In the genomic region with DNA sequence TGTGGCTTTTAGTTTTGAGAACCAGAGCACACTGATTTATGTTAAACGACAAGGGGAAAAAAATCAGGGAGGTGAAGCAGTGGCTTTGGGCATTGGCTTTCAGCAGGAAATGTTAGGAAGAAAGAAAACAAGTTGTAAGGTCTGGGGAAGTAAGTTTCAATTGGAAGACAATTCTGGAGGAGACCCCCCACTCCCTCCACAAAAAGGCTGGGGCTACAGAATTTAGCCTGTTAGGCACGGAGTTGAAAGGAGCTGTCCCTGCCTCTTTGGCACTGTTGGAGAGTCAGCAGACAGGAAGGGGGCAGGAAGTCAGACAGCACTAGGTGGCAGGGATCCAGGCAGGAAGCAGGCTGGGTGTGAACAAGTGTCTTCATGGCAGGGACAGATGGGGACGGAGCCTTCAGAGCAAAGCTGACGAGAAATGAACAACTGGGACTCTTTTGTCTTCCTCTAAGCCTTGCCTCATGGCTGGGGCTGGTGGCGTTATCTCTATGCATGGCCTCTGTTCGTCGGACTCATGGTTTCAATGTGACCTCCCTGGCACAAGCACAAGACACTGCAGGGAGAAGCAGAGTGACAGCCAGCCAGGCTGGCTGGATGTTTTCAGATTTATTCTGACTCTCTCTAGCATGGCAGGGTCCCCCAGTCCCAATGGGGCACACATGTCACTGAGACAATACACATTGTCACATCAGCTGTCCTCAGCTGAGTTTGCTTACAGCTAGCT, we compare ENCODE assay signal across 8 mouse cellular contexts.
DNase-seq lines count a peak whose midpoint lies in the region; ATAC-seq and TF ChIP-seq lines count a peak whose summit lies in the region.

No protein-coding gene starts in this region.

- WGBS in hindbrain, embryonic 10.5 days = 16% methylated on average over 7 of the region's 7 CpGs
- 11% methylated on average over 7 of the region's 7 CpGs for WGBS in lung, embryonic 14.5 days
- 9% methylated on average over 7 of the region's 7 CpGs for WGBS in neural tube, embryonic 15.5 days

- no peaks in the 10 kb centered on the region for H3K9me3 ChIP-seq in hindbrain, embryonic 10.5 days
- H3K9me3 ChIP-seq in lung, embryonic 14.5 days (ENCODE audit: low read depth, low read length) = no peaks in the 10 kb centered on the region
- H3K9me3 ChIP-seq in neural tube, embryonic 15.5 days (replicated peaks) = no peaks in the 10 kb centered on the region

- no peaks in the 10 kb centered on the region for H3K36me3 ChIP-seq in hindbrain, embryonic 10.5 days
- H3K36me3 ChIP-seq in lung, embryonic 14.5 days (ENCODE audit: insufficient read depth) = no peaks in the 10 kb centered on the region
- no peaks in the 10 kb centered on the region for H3K36me3 ChIP-seq in neural tube, embryonic 15.5 days

- peak overlapping the region; percentile 43 for H3K4me2 ChIP-seq in lung, embryonic 14.5 days
- H3K4me2 ChIP-seq in neural tube, embryonic 15.5 days = peak overlapping the region; percentile 17

- peak overlapping the region; percentile 82 for H3K27ac ChIP-seq in hindbrain, embryonic 10.5 days
- peak overlapping the region; percentile 25; the same call in 1 of the 2 replicates for H3K27ac ChIP-seq in lung, embryonic 14.5 days (ENCODE audit: low read depth)
- H3K27ac ChIP-seq in neural tube, embryonic 15.5 days (replicated peaks) = no peak overlapping the region; the same call in 1 of the 2 replicates

- ATAC-seq in lung, embryonic 14.5 days (ENCODE audit: insufficient read depth) = peak; percentile 91
- ATAC-seq in neural tube, embryonic 15.5 days (ENCODE audit: low FRiP score) = 0 out of 2 replicates have a peak, but pooled peaks have one; percentile 41

- DNase-seq in adrenal gland, adult (ENCODE audit: inconsistent age in 2 of 2, low spot score in 1 of 2) = peak; percentile 79 to 89
- DNase-seq in cerebellum, postnatal 10 days = peak; percentile 95 to 96
- DNase-seq in frontal cortex, postnatal 36 days (ENCODE audit: low spot score in 2 of 2) = peak; percentile 75 to 80
- DNase-seq in hindbrain, embryonic 10.5 days (ENCODE audit: low spot score) = peak; percentile 40
- DNase-seq in layer of hippocampus, adult 9-10 months (ENCODE audit: low spot score) = peak; percentile 75
- peak; percentile 91 for DNase-seq in lung, embryonic 14.5 days
- DNase-seq in urinary bladder, postnatal 36 days (ENCODE audit: low spot score in 2 of 2) = peak; percentile 17 to 71

- peak; percentile 14; the same call in 1 of the 2 replicates for TF ChIP-seq CTCF in lung, embryonic 14.5 days (IDR thresholded peaks at IDR 0.05; ENCODE audit: low read depth)

- H3K9ac ChIP-seq in lung, embryonic 14.5 days = no peak overlapping the region
- H3K9ac ChIP-seq in neural tube, embryonic 15.5 days (replicated peaks) = no peak overlapping the region

- peaks cover 31% of the 10 kb centered on the region for H3K4me1 ChIP-seq in hindbrain, embryonic 10.5 days (replicated peaks)
- H3K4me1 ChIP-seq in lung, embryonic 14.5 days (ENCODE audit: insufficient read depth) = peaks cover 17% of the 10 kb centered on the region
- H3K4me1 ChIP-seq in neural tube, embryonic 15.5 days = peaks cover 17% of the 10 kb centered on the region

- peak overlapping the region; percentile 20; the same call in 1 of the 2 replicates for H3K4me3 ChIP-seq in hindbrain, embryonic 10.5 days
- no peak overlapping the region for H3K4me3 ChIP-seq in lung, embryonic 14.5 days (ENCODE audit: low read depth, low read length)
- no peak overlapping the region for H3K4me3 ChIP-seq in neural tube, embryonic 15.5 days (replicated peaks)

- H3K27me3 ChIP-seq in hindbrain, embryonic 10.5 days (ENCODE audit: insufficient read depth, poor library complexity, severe bottlenecking) = peaks cover 3% of the 10 kb centered on the region; the same call in 1 of the 2 replicates
- no peaks in the 10 kb centered on the region for H3K27me3 ChIP-seq in lung, embryonic 14.5 days (ENCODE audit: insufficient read depth, low read length)
- H3K27me3 ChIP-seq in neural tube, embryonic 15.5 days (replicated peaks) = no peaks in the 10 kb centered on the region

Comparison
In these comparisons a context has a peak if more than half of its experiments do, and no peak if none do; other contexts are left out.
1. DNase-seq: peak in every context shown above with its lines; median percentile 96 in cerebellum, postnatal 10 days; 91 in lung, embryonic 14.5 days; 84 in adrenal gland, adult; 78 in frontal cortex, postnatal 36 days; 75 in layer of hippocampus, adult 9-10 months; 44 in urinary bladder, postnatal 36 days; 40 in hindbrain, embryonic 10.5 days.